Mouse (Mus musculus): ENCODE results near the gene Tmem91.
"Not testable (repeated sequence)": the region's sequence is repeated elsewhere in the genome, so short reads cannot be mapped to it uniquely, and the experiment has no call there.

The Tmem91 gene

DNA sequence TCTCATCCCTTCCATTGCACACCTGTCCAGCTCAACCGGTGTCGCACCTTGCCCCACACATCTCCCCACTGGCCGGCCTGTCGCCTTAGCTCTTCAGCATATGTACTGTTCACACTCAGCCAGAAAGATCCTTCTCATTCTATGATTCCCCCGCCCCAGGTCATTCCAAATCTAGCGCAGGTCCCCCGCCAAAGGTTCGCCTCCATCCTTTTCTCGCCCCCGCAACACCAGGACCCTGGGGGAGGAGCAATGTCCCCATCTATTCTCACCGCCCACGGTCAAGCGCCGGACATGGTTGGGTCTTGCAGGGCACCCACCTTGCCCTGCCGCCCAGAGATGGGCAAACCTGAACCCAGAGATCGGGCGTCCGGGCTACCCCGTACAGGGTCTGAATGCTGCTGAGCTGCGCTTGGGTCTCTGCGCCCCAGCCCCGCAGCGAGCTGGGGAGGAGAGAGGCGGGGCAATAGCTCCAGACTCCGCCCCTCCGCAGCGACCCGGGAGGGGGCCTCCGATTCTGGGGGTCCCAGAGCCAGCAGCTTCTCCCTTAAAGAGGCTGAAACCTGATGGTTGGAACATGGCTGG is at the start of gene Tmem91:
Gene Tmem91, minus strand, starts transcription at position 448 of the 582 bp plus-strand sequence.
- DNase-seq (ENCODE audit: low spot score in 2 of 2) = no peak

GRCm38 (mm10) chr7:25721776-25722175 is 46.8 kb upstream of the Tmem91 start:
- DNase-seq (ENCODE audit: low spot score in 2 of 2) = not testable (repeated sequence)

- DNase-seq (ENCODE audit: low spot score in 2 of 2) = no peak
Measured at GRCm38 (mm10) chr7:25720760-25721159, 45.8 kb upstream of the Tmem91 start.

GRCm38 (mm10) chr7:25719761-25720610 is 45.0 kb upstream of the Tmem91 start:
- DNase-seq (ENCODE audit: low spot score in 2 of 2) = peak; percentile 80 to 83

- DNase-seq (ENCODE audit: low spot score in 2 of 2) = peak; percentile 88 to 91
Measured at GRCm38 (mm10) chr7:25718788-25719417, 43.9 kb upstream of the Tmem91 start, which contains the start of gene Ccdc97. Gene Ccdc97 (minus strand): TSS chr7:25719088.

- no peak for DNase-seq (ENCODE audit: low spot score in 2 of 2)
Measured at GRCm38 (mm10) chr7:25717478-25717877, 42.5 kb upstream of the Tmem91 start.

DNA sequence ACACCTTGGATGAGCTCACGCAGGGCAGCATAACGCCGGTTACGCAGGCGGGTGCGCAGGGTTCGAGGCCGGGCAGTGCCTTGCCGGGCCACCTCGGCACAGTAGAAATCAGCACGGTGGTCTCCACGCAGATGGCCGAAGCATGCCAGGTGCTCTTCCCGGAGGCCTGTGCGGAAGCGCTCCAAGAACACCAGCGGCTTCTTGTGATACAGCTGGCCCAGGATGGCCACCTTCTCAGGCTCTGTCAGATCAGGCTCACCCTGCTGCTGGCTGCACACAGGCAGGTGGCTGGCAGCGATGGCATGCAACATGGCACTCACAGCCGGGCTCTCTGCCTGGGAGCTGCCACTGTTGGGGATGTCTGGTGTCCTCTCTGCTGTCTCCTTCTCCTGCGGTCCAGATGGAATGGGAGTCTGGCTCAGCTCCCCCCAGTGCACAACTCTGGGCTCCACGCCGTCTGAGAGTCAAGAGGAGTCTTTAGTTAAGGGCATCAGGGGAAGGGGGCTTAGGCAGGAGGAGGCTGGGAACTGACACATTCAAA is 40.8 kb upstream of the Tmem91 start:
- no peak for DNase-seq (ENCODE audit: low spot score in 2 of 2)

DNA sequence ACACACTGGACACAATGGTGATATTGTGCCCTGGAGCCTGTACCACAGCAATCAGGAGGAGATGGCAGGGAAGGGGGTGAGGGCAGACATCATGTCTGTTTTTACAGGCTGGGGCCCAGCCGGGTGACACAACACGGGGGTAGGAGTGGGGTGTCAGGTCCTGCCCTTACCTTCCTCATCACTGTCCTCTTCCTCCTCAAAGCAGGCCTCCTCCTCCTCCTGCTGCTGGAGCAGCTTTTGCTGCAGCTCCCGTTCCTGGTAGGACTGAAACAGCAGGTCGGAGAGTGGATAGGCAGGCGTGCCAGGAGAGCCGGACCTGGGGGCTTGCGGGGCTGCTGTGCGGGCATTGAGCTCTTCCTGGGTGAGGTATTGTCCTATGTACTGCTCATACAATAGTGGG is 39.6 kb upstream of the Tmem91 start:
- DNase-seq (ENCODE audit: low spot score in 2 of 2) = no peak

GRCm38 (mm10) chr7:25712801-25713200 is 37.8 kb upstream of the Tmem91 start:
- DNase-seq (ENCODE audit: low spot score in 2 of 2) = no peak

DNA sequence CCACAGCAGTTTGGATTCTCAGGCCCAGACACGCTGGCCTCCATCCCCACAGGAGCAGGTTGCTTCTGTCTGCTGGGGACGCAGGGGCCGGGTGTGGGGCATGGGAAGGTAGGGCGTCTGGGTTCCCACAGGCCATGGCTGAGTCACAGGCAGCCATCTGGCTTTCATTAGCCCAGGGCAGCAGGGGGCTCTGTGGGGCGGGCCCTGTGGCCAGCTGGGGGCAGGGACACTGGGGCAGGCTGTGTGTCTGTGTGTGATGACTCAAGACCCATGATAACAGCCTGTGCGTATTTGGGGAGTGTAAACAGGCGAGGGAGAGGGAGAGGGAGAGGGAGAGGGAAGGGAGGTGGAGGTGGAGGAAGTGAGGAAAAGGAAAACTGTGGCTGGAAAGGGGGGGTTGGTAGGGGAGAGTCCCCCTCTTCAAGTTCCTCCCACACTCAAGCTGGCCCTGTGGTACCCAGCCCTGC is 36.8 kb upstream of the Tmem91 start:
- no peak for DNase-seq (ENCODE audit: low spot score in 2 of 2)

GRCm38 (mm10) chr7:25711165-25711564 is 36.2 kb upstream of the Tmem91 start:
- DNase-seq (ENCODE audit: low spot score in 2 of 2) = no peak

DNA sequence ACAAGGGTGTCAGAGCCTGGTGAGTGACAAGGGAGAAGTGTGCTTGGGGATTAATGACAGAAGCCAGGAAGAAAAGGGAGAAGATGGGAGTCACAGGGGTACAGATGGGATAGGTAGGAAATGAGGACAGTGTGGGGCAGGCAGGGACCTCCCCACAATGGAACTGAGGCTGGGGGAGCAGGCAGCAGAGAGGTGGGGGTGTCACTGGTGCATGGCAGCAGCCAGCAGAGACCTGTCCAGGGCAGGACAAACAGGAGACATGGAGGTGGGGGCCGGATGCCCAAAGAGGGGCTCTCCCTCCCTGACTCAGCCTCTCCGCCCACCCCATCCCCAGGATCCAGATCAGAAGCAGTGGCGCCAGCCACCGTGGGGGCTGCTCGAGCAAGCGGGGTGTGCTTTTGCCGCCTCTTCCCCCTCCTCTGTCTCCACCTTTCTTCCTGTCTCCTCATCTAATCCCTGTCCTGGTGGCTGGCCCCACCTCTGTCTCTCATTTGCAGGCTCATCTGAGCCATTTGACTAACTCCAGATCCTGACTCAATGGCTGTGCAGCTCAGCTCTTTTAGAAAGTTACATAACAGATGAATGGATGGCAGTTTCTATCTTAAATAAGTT is 35.7 kb upstream of the Tmem91 start:
- DNase-seq (ENCODE audit: low spot score in 2 of 2) = no peak

DNA sequence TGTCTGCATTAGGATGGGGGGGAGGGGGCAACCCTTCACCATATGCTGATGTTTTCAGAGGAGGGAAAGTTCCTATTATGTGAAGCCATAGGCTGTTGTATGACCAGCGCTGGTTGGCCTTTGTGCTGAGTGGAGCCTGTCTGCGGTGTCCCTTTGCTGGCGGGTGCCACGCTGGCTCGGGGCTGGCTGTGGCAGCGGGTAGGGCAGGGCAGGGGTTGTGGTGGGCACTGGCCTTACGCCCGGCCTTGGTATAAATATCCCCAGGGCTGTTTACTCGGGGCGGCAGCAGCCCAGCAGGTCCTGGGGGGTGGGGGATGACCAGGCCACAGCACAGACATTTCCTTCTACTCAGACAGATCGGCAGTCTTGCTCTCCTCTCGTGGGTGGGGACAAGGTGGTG is 35.0 kb upstream of the Tmem91 start:
- DNase-seq (ENCODE audit: low spot score in 2 of 2) = no peak

DNA sequence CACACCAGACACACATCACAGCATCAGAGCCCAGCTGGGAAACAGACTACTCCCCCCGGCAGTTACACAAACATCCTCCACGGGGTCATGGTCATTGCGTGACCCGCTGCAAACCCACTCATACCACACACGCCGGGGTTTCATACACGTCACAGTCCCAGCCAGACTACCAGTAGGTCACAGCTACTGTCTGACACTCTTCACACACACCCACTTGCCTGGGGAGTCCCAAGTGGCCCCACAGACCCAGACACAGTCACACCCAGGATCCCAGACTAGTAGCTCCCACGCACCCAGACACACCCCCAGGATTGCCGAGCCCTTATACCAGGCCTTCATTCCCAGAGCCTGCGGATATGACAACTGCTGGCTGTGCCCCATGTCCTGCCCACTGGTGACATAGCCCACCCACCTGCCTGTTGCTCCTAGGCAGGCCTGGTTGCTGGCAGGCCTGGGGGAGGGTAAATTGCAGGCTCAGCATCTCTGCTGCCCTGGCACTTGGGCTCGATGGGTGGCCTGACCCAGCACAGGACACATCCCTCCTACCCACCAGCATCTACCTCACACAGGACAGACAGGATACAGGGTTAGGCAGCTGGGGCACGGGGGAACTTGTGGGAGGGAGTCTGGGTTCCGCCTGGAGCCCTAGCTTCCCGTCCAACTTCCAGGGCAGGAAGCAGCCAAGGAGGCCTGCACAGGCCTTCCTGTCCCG is 32.8 kb upstream of the Tmem91 start:
- DNase-seq (ENCODE audit: low spot score in 2 of 2) = no peak

DNA sequence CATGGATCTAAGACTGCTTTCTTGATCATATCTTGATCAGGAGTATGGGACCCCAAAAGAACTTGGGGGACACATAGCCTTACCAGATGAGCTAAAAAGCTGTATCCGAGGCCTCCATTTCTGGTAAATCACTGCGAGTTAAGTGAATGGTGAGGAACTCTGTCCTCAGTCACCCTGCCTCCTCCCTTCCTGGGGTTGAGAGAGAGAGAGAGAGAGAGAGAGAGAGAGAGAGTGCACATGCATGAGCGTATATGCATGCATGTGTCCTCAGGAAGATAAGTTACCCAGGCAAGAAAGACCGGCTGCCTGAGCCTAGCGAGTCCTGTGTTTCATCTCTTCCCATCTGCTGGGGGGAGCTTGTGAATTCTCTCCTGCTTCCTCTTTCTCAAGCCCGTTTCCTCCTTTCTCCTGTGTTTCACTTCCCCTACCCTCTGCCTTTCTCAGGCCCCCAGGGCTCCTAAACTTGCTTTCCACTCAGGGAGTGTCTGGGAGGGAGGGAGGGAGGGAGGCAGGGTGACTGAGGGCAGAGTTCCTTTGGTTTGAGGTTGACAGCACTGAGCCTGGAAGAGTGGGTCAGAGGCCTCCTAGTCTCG is 31.7 kb upstream of the Tmem91 start:
- no peak for DNase-seq (ENCODE audit: low spot score in 2 of 2)

DNA sequence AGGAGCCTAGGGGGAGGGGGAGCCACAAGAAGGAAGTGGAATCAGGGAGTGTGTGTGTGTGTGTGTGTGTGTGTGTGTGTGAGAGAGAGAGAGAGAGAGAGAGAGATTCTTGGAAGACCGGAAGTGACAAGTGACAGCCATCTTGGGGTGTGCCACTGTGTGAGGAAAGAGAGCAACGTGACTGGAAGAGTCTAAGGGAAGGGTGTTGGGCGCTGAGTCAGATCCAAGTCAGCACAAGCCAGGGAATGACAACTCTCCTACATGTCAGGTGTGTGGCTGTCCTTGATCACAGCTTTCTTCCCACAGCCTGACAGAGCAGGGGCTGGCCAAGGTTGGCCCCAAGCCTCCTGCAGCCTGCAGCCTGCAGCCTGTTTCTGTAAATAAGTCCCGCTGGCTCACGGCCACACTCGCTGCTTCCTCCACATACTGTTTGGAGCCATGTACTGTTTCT is 30.9 kb upstream of the Tmem91 start:
- DNase-seq (ENCODE audit: low spot score in 2 of 2) = no peak

DNA sequence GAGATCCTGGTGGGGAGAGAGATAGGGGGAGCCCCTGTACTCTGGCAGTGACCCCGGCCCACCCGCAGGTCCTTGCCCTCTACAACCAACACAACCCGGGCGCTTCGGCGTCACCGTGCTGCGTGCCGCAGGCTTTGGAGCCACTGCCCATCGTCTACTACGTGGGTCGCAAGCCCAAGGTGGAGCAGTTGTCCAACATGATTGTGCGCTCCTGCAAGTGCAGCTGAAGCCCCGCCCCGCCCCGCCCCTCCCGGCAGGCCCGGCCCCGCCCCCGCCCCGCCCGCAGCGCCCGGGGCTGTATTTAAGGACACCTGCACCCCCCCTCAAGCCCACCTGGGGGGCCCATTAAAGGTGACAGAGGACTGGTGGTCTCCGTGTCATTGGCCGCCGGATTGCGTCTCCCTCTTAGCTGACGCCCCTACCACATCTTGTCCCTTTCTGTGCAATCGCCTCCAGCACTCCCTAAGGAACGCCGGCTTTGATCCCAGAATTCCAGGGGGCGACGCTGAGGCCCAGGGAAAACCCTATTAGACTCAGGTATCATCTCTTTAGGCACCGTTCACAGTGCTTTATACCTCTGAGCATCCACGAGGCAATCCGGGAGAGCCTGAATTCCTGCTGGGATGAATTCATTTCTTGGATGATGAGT is 29.9 kb upstream of the Tmem91 start:
- no peak for DNase-seq (ENCODE audit: low spot score in 2 of 2)

GRCm38 (mm10) chr7:25703793-25704494 is 29.0 kb upstream of the Tmem91 start:
- DNase-seq (ENCODE audit: low spot score in 2 of 2) = no peak

DNA sequence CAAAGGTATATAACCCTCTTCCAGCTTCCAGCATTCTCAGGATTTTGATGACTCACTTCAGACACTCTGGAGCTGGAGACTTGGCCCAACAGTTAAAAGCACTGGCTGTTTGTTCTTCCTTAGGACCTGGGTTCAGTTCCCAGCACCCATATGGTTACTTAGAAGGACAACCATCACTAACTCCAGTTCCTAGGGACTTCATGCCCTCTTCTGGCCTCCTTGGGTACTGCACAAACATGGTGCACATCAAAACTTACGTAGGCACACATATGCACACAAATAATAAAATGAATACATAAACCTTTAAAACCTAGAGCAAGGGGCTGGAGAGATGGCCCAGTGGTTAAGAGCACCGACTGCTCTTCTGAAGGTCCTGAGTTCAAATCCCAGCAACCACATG is 27.4 kb upstream of the Tmem91 start:
- DNase-seq (ENCODE audit: low spot score in 2 of 2) = no peak

- no peak for DNase-seq (ENCODE audit: low spot score in 2 of 2)
Measured at GRCm38 (mm10) chr7:25700732-25701131, 25.8 kb upstream of the Tmem91 start.
